Mouse (Mus musculus): ENCODE data around the gene Wipf2. TPM values are rescaled to one million over a fixed set of nuclear protein-coding genes. Genes with fewer than 3 reads are reported as not detected.
A peak's percentile ranks its signal among the peaks of the same experiment; 100 is the strongest.

Wipf2 gene
- polyA plus RNA-seq, 1 experiment from 2014 or later, result 4.2 TPM

DNA sequence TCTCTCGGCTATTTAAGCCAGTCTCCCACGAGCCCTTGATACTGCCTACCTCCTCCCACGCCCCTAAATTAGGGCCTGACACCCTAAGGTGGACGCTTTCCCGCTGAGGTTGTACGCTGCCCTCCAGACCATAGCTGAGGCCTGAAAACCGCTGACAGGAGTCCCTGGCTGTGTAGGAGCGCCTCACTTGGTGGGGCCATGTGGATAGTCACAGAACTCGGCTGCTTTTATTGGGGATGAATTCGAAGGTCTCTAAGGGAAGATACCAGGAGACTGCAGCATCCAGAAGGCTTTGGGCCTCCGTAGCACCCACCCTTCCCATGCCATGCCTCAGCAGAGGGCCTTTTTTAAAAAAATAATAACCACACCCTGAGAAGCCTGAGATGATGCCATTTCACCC, 25.5 kb upstream of the Wipf2 start:
- Histone ChIP-seq H3K27ac (no peak overlapping the region), H3K4me1 (peaks cover 27% of the 10 kb centered on the region), H3K36me3 (peaks cover 13% of the 10 kb centered on the region), H3K27me3 (replicated peaks) (peaks cover 22% of the 10 kb centered on the region), H3K9me3 (no peaks in the 10 kb centered on the region), H3K9ac (0 out of 2 replicates have a peak overlapping the region, but pooled peaks have one; percentile 75), H3K4me2 (replicated peaks) (peak overlapping the region; percentile 95), H3K4me3 (peak overlapping the region; percentile 65; the same call in 1 of the 2 replicates)
- 48% methylated on average over 11 of the region's 11 CpGs for WGBS
- ATAC-seq (ENCODE audit: low FRiP score, low read depth), result no peak

DNA sequence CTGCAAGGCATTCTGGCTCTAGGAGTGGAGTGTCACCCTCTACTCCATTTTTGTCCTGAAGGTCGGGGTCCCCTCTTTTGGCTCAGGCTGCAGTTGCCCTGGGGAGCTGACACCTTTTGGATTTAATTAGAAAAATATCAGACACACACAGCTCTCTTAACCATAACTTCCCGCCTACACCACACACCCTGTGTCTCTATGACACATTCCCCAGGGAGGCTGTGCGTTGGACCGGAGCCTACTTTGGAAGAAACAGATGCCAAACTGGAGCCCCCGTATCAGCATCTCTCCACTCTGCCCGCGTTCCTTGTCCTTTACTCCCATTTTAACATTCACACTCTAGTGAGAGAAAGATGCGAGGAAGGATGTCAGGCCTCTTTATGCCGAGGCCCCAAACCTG, 24.9 kb upstream of the Wipf2 start:
- 76% methylated on average over 9 of the region's 9 CpGs for WGBS
- H3K4me3 ChIP-seq, result no peak overlapping the region
- peaks cover 22% of the 10 kb centered on the region for H3K27me3 ChIP-seq (replicated peaks)
- H3K4me1 ChIP-seq, result peaks cover 27% of the 10 kb centered on the region
- ATAC-seq (ENCODE audit: low FRiP score, low read depth), result no peak
- H3K36me3 ChIP-seq, result peaks cover 7% of the 10 kb centered on the region
- H3K27ac ChIP-seq, result no peak overlapping the region
- no peaks in the 10 kb centered on the region for H3K9me3 ChIP-seq
- H3K4me2 ChIP-seq (replicated peaks), result no peak overlapping the region
- H3K9ac ChIP-seq, result no peak overlapping the region

DNA sequence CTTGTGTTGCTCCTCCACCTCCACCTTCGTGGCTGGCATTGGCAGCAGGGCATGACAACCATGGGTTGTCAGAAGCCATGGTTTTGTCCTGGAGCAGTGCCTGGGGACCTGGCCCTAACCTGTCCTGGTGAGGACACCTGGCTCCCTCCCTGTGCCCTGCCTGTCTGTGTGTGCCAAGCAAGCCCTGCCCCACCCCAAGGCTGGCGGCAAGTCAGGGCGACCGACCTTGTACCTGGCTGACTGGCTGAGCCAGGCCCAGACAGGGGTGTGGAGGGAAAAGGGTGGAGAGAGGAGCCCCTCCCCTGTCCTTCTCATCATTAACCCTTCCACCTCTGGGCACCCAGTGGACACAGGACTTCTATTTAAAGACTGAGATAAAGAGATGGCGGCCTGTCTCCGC, 24.0 kb upstream of the Wipf2 start:
- Histone ChIP-seq H3K4me3 (no peak overlapping the region), H3K27ac (no peak overlapping the region), H3K9ac (no peak overlapping the region), H3K4me1 (peaks cover 27% of the 10 kb centered on the region), H3K9me3 (no peaks in the 10 kb centered on the region), H3K27me3 (replicated peaks) (peaks cover 22% of the 10 kb centered on the region), H3K4me2 (replicated peaks) (no peak overlapping the region), H3K36me3 (peaks cover under 1% of the 10 kb centered on the region; the same call in 1 of the 2 replicates)
- ATAC-seq (ENCODE audit: low FRiP score, low read depth), result no peak
- WGBS, result 53% methylated on average over 6 of the region's 6 CpGs

DNA sequence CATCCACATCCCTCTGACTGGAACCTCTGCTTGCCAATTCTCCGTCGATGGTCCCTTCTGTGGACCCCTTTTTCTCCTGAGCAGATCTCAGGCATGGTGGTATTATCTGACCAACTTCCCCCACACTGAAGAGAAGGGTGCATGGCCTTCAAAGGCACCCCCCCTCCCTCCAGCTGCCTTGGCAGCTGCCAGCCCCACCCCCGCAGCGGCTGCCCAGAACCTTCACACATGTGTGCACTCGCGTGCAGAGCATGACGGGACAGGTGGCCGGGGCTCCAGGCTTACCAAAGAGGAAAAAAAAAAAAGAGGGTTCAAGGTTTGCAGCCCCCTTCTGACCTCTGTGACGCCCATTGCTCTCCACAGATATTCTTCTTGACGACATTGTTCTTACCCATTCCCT, 23.5 kb upstream of the Wipf2 start:
- Histone ChIP-seq H3K4me3 (no peak overlapping the region), H3K36me3 (no peaks in the 10 kb centered on the region), H3K4me2 (replicated peaks) (no peak overlapping the region), H3K27ac (no peak overlapping the region), H3K4me1 (peaks cover 27% of the 10 kb centered on the region), H3K9ac (no peak overlapping the region), H3K27me3 (replicated peaks) (peaks cover 22% of the 10 kb centered on the region), H3K9me3 (no peaks in the 10 kb centered on the region)
- WGBS, result 71% methylated on average over 10 of the region's 10 CpGs
- ATAC-seq (ENCODE audit: low FRiP score, low read depth), result no peak

DNA sequence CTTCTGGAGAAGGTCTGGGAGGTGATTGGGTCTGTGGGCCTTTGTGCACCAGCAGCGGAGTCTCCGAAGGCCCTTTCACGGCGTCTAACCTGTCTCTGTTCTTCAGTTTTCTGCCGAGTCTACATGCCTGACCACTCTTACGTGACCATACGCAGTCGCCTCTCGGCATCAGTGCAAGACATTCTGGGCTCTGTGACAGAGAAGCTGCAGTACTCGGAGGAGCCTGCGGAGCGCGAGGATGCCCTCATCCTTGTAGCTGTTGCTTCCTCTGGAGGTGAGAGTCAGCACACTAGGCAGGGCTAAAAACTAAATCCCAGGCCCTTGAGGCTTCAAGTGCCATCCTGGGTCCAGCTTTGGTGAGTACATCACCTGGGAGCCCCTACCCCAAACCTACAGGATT, 17.4 kb upstream of the Wipf2 start:
- H3K9ac ChIP-seq, result no peak overlapping the region
- H3K4me1 ChIP-seq, result peaks cover 19% of the 10 kb centered on the region
- 0 out of 2 replicates have a peak, but pooled peaks cover 1% of the 10 kb centered on the region for H3K27me3 ChIP-seq (replicated peaks)
- H3K9me3 ChIP-seq, result no peaks in the 10 kb centered on the region
- H3K4me2 ChIP-seq (replicated peaks), result no peak overlapping the region
- WGBS, result 59% methylated on average over 13 of the region's 13 CpGs
- no peak overlapping the region for H3K4me3 ChIP-seq
- H3K36me3 ChIP-seq, result no peaks in the 10 kb centered on the region
- H3K27ac ChIP-seq, result no peak overlapping the region
- ATAC-seq (ENCODE audit: low FRiP score, low read depth), result no peak

DNA sequence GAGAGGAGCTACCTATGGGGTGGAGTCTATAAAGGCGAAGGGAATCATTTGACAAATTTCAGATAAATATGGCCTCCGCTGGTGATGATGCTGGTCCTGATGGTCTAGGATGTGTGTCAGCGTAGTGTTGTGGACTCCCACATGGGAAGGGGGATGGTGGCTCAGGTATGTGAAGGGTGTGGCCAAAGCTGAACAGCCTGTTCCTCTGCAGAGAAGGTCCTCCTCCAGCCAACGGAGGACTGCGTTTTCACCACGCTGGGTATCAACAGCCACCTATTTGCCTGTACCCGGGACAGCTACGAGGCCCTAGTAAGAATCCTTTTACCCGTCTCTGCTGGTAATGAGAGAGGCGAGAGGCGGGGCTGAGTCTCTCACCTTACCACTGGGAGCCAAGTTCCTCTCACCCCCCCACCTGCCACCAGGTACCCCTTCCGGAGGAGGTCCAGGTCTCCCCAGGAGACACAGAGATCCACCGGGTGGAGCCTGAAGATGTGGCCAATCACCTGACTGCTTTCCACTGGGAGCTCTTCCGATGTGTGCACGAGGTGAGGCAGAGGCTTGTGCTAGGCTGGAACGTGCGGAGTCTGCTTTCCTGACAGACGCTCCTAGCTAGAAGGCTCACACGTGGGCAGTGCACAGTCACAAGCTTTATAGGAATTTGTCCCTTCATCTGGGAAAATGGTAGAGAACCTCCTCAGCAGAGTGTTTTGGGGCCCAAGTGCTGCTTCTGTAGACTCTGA, 16.4 kb upstream of the Wipf2 start:
- ATAC-seq (ENCODE audit: low FRiP score, low read depth), result no peak
- H3K9me3 ChIP-seq, result no peaks in the 10 kb centered on the region
- H3K27me3 ChIP-seq (replicated peaks), result 0 out of 2 replicates have a peak, but pooled peaks cover 6% of the 10 kb centered on the region
- H3K27ac ChIP-seq, result no peak overlapping the region
- WGBS, result 70% methylated on average over 19 of the region's 19 CpGs
- H3K4me1 ChIP-seq, result peaks cover 19% of the 10 kb centered on the region
- no peaks in the 10 kb centered on the region for H3K36me3 ChIP-seq
- H3K4me3 ChIP-seq, result no peak overlapping the region
- H3K4me2 ChIP-seq (replicated peaks), result no peak overlapping the region
- no peak overlapping the region for H3K9ac ChIP-seq

DNA sequence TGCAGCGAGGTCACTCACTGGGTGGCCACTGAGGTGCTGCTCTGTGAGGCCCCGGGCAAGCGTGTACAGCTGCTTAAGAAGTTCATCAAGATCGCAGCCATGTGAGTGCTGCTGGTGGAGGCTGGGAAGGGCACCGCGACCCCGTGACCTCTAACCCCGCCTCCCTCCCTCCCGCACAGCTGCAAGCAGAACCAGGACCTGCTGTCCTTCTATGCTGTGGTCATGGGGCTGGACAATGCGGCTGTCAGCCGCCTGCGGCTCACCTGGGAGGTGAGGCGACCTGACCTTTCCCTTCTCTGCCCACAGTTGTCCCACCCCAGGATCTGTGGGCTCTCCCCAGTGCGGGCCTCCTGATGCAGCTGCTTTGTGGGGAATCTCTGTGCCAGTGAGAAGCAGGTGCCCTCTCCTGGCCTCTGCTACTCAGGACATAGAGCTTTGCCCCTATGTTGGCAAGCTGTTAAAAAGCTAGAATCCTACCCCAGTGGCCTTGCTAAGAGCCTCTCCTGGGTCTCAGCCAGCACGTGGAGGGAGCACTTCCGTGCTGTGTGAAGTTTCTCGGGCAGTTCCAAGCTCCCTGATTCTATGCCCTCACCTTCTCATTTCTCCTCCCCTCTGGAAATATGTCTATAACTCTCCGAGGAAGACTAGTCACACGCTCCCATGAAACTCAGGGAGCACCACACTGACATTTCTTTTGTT, 14.1 kb upstream of the Wipf2 start:
- Histone ChIP-seq H3K27me3 (replicated peaks) (0 out of 2 replicates have a peak, but pooled peaks cover 6% of the 10 kb centered on the region), H3K9ac (no peak overlapping the region), H3K4me3 (no peak overlapping the region), H3K9me3 (no peaks in the 10 kb centered on the region), H3K27ac (no peak overlapping the region), H3K4me2 (replicated peaks) (peak overlapping the region; percentile 31), H3K36me3 (no peaks in the 10 kb centered on the region), H3K4me1 (peaks cover 24% of the 10 kb centered on the region)
- ATAC-seq (ENCODE audit: low FRiP score, low read depth), result no peak
- WGBS, result 8% methylated on average over 19 of the region's 19 CpGs

DNA sequence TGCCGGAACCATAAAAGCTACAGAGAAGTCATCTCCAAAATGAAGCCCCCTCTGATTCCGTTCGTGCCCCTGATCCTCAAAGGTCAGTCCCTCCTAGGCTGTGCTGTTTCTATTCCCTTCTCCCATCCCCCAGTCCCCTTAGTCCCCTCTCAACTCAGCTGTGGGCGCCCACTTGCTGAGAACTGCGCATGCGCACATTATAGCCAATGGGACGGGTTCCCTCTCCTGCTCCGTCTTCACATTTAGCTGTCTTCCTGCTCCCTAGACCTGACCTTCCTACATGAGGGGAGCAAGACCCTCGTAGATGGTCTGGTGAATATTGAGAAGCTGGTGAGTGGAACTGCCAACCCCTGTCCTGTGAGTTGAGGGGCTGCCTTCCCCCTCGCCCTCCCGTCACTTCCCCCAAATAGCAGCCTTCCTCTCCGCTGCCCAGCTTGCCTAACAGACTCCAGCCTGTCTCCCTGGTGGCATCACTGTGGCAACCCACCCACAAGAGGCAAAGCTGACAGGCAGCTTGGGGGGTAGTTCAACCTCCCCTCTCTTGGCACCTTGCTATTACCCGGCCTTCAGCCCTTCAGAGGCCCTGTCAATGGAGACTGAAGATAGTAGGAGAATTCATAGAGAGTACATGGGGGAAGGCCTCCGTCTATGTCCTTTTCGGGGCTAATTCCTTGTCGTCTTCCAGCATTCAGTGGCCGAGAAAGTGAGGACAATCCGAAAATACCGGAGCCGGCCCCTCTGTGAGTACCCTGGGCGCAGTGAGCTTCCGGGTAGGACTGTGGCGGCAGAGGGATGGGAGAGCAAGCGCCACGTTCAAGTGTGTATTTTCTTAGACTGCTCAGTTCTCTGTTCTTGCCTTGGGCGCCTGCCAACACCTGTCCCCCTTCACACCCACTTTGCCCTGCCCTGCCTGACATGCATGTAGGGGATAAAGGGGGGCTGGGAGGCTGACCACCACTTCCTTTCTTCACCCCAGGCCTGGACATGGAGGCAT, 13.0 kb upstream of the Wipf2 start:
- H3K4me3 ChIP-seq, result no peak overlapping the region
- H3K27me3 ChIP-seq (replicated peaks), result 0 out of 2 replicates have a peak, but pooled peaks cover 6% of the 10 kb centered on the region
- no peaks in the 10 kb centered on the region for H3K9me3 ChIP-seq
- H3K9ac ChIP-seq, result no peak overlapping the region
- peaks cover 24% of the 10 kb centered on the region for H3K4me1 ChIP-seq
- H3K4me2 ChIP-seq (replicated peaks), result peak overlapping the region; percentile 31
- 57% methylated on average over 26 of the region's 26 CpGs for WGBS
- peak; percentile 68; the same call in 1 of the 2 replicates for ATAC-seq (ENCODE audit: low FRiP score, low read depth)
- H3K36me3 ChIP-seq, result no peaks in the 10 kb centered on the region
- H3K27ac ChIP-seq, result no peak overlapping the region

DNA sequence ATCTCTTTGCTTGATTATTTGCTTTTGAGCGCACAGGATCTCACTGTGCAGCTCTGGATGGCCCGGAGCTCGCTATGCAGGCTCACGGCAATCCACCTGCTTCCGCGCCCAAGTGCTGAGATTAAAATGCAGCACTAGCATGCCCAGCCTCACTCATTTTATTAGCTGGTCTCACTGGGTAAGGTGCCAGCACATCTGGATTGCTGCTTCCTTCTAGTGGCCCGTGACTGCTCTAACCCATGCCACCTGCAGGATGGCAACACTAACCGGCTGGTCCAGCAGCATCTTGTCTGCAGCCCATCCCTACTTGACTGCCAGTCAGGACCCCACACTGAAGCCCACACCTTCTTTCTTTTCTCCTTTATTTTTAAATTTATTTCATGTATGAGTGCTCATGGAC, 9.3 kb upstream of the Wipf2 start:
- no peak overlapping the region for H3K27ac ChIP-seq
- H3K27me3 ChIP-seq (replicated peaks), result 0 out of 2 replicates have a peak, but pooled peaks cover 6% of the 10 kb centered on the region
- H3K4me3 ChIP-seq, result no peak overlapping the region
- ATAC-seq (ENCODE audit: low FRiP score, low read depth), result no peak
- H3K36me3 ChIP-seq, result no peaks in the 10 kb centered on the region
- no peak overlapping the region for H3K4me2 ChIP-seq (replicated peaks)
- H3K4me1 ChIP-seq, result peaks cover 22% of the 10 kb centered on the region
- WGBS, result 95% methylated on average over 8 of the region's 8 CpGs
- no peaks in the 10 kb centered on the region for H3K9me3 ChIP-seq
- H3K9ac ChIP-seq, result no peak overlapping the region

DNA sequence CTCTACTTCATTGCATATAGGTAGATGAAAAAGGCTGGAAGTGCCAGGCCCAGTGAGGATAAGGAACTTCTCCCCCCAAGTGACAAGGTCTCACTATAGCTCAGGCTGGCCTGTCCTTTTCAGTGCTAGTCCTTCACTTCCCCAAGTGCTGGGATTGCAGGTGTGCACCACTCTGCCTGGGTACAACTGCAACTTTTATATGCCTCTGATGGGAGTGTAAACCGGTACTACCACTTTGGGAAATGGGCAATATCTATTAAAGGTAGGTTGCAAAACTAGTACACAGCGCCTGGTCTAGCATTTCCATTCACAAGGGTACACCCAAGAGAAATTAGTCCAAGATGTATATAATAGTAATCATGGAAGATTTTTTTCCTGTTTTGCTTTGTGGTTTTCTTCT, 8.8 kb upstream of the Wipf2 start:
- ATAC-seq (ENCODE audit: low FRiP score, low read depth), result no peak
- 94% methylated on average over 2 of the region's 2 CpGs for WGBS
- H3K27ac ChIP-seq, result no peak overlapping the region

DNA sequence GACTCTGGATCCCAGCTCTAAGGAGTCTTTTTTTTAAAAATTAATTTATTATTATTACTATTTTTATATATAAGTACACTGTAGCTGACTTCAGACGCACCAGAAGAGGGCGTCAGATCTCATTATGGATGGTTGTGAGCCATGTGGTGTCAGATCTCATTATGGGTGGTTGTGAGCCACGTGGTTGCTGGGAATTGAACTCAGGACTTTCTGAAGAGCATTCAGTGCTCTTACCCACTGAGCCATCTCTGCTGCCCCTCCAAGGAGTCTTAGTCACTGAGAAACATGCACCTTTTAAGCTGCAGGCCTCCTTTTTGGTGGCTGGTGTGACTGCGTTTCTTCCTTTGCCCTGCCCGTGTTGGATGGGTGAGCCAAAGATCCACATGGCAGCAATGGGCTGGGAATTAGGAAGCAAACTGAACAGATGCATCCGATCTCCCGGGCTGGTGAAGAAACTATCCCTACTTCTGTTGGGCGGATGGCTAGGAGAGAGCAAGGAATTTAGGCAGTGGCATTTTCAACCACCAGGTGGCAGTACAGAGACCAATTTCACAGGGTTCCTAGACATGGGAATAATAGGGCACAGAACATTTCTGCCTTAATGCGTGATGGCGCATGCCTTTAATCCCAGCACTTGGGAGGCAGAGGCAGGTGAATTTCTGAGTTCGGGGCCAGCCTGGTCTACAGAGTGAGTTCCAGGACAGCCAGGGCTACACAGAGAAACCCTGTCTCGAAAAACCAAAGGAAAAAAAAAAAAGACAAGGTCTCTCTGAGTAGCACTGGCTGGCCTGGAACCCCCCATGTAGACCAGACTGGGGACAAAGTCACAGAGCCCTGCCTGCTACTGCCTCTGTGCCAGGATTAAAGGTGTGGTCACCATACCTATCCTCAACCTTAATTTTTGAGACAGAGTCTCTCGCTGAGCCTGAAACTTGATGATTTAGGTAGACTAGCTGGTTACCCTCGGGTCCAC, 4.4 kb upstream of the Wipf2 start:
- Histone ChIP-seq H3K36me3 (no peaks in the 10 kb centered on the region), H3K4me3 (no peak overlapping the region), H3K27me3 (replicated peaks) (no peaks in the 10 kb centered on the region), H3K4me2 (replicated peaks) (no peak overlapping the region), H3K4me1 (peaks cover 5% of the 10 kb centered on the region; the same call in 1 of the 2 replicates), H3K27ac (no peak overlapping the region), H3K9ac (no peak overlapping the region), H3K9me3 (no peaks in the 10 kb centered on the region)
- WGBS, result 41% methylated on average over 14 of the region's 14 CpGs
- no peak for ATAC-seq (ENCODE audit: low FRiP score, low read depth)

More for the DNA sequence above, 8.8 kb upstream of the Wipf2 start:
- Histone ChIP-seq H3K36me3 (no peaks in the 10 kb centered on the region), H3K27me3 (replicated peaks) (0 out of 2 replicates have a peak, but pooled peaks cover 6% of the 10 kb centered on the region), H3K4me3 (no peak overlapping the region), H3K4me1 (peaks cover 17% of the 10 kb centered on the region), H3K4me2 (replicated peaks) (no peak overlapping the region), H3K9me3 (no peaks in the 10 kb centered on the region), H3K9ac (no peak overlapping the region)

All from neural tube, embryonic 12.5 days (tissue).